Mouse (Mus musculus) stomach, postnatal 0 days (tissue): ENCODE results near the gene Gm49486. TPM values are rescaled to one million over a fixed set of nuclear protein-coding genes. Genes with fewer than 3 reads are reported as not detected.

Source experiments
- ATAC-seq: fragments of 200-750 bp; cut with Nextera tagmentation; 2 replicates; pipeline ENCODE4 v1.8.0; 2017; ENCODE audit not compliant: low FRiP score, low TSS enrichment
- DNase-seq: peaks from one replicate; pipeline ENCODE4 v3.0.0-alpha.2; 2016; ENCODE audit warnings: low spot score
- H3K27ac ChIP-seq: fragments of 300-500 bp; sonication (generic); replicated peaks from 2 replicates; pipeline ENCODE4 v1.5.1; 2014; ENCODE audit warnings: mild to moderate bottlenecking, control low read depth
- H3K27me3 ChIP-seq: fragments of 300-500 bp; sonication (generic); 2 replicates; pipeline ENCODE4 v1.6.1; 2014; ENCODE audit warnings: low read length; ENCODE audit not compliant: control insufficient read depth, insufficient read depth
- H3K36me3 ChIP-seq: fragments of 300-500 bp; sonication (generic); 2 replicates; pipeline ENCODE4 v1.6.1; 2014; ENCODE audit warnings: low read length, mixed read lengths; ENCODE audit not compliant: control insufficient read depth, insufficient read depth
- H3K4me1 ChIP-seq: fragments of 300-500 bp; sonication (generic); replicated peaks from 2 replicates; pipeline ENCODE4 v1.6.1; 2014; ENCODE audit warnings: antibody characterized with exemption; ENCODE audit not compliant: control insufficient read depth, insufficient read depth
- H3K4me2 ChIP-seq: fragments of 300-500 bp; sonication (generic); replicated peaks from 2 replicates; pipeline ENCODE4 v1.6.1; 2014; ENCODE audit warnings: low read depth, mild to moderate bottlenecking, control low read depth, moderate library complexity
- H3K4me3 ChIP-seq: fragments of 300-500 bp; sonication (generic); 2 replicates; pipeline ENCODE4 v1.5.1; 2014; ENCODE audit warnings: low read depth, low read length, control low read depth
- H3K9ac ChIP-seq: fragments of 300-500 bp; sonication (generic); 2 replicates; pipeline ENCODE4 v1.6.1; 2014; ENCODE audit warnings: mild to moderate bottlenecking, low read length, control low read depth, mixed read lengths
- H3K9me3 ChIP-seq: fragments of 300-500 bp; sonication (generic); 2 replicates; pipeline ENCODE4 v1.6.1; 2016; ENCODE audit warnings: low read length; ENCODE audit not compliant: control insufficient read depth
- CTCF ChIP-seq: IDR thresholded peaks from 2 replicates; pipeline ENCODE4 v1.5.1; 2016; ENCODE audit warnings: antibody characterized with exemption, low read depth, mild to moderate bottlenecking, moderate library complexity
- EP300 ChIP-seq: optimal IDR thresholded peaks from 2 replicates; pipeline ENCODE3; 2016; ENCODE audit warnings: antibody characterized with exemption
- WGBS: fragments of 180-500 bp; shearing (Covaris S2); extraction: QIAGEN DNeasy Blood & Tissue Kit; methylation state at CpG from one replicate; pipeline ENCODE4 v1.1.7; 2014; 5-methylcytosine and 5-hydroxymethylcytosine counted together
- polyA plus RNA-seq: library from polyadenylated mRNA; unstranded; fragments of >200 nt; fragmentation: Nextera tagmentation; extraction: Ambion mirVana; gene quantifications from 2 replicates; pipeline ENCODE4 v1.2.1, GENCODE M21; 2015

Gene Gm49486
- 0.23 and 0.27 TPM in 2 replicates for polyA plus RNA-seq

GRCm38 (mm10) chr15:79229058-79229821, at the start of gene Gm49486, which contains the start of gene Pick1:
Gm49486 (plus strand) TSS chr15:79229391.
Pick1 (plus strand) TSS chr15:79229173.
- ATAC-seq (peak; percentile 84), DNase-seq (peak; percentile 91)
- Histone ChIP-seq H3K36me3 (peaks cover 3% of the 10 kb centered on the region; the same call in 1 of the 2 replicates), H3K4me3 (peak within 1 kb of the TSS; percentile 72), H3K27me3 (no peaks in the 10 kb centered on the region), H3K4me1 (peaks cover 3% of the 10 kb centered on the region; the same call in 1 of the 2 replicates), H3K9me3 (no peaks in the 10 kb centered on the region), H3K27ac (peak within 1 kb of the TSS; percentile 96), H3K4me2 (peak within 1 kb of the TSS; percentile 100), H3K9ac (peak within 1 kb of the TSS; percentile 92)
- TF ChIP-seq EP300, result no peak
- peak; percentile 29; the same call in 1 of the 2 replicates for TF ChIP-seq CTCF
- WGBS, result under 1% methylated on average over 51 of the region's 51 CpGs

- Histone ChIP-seq H3K27ac (no peak overlapping the region), H3K4me2 (no peak overlapping the region), H3K4me1 (no peaks in the 10 kb centered on the region), H3K9ac (no peak overlapping the region), H3K36me3 (no peaks in the 10 kb centered on the region), H3K4me3 (no peak overlapping the region), H3K27me3 (no peaks in the 10 kb centered on the region), H3K9me3 (no peaks in the 10 kb centered on the region)
- ATAC-seq (no peak), DNase-seq (no peak)
- TF ChIP-seq CTCF (no peak), EP300 (no peak)
- 40% methylated on average over 10 of the region's 10 CpGs for WGBS
Observed at GRCm38 (mm10) chr15:79185213-79185612, 44.0 kb upstream of the Gm49486 start.

- no peak overlapping the region for H3K4me2 ChIP-seq
- TF ChIP-seq CTCF (no peak), EP300 (no peak)
- 90% methylated on average over 8 of the region's 8 CpGs for WGBS
- no peak overlapping the region for H3K9ac ChIP-seq
- H3K27ac ChIP-seq, result no peak overlapping the region
- ATAC-seq (no peak), DNase-seq (no peak)
- H3K36me3 ChIP-seq, result no peaks in the 10 kb centered on the region
- no peaks in the 10 kb centered on the region for H3K27me3 ChIP-seq
- no peak overlapping the region for H3K4me3 ChIP-seq
- no peaks in the 10 kb centered on the region for H3K4me1 ChIP-seq
- H3K9me3 ChIP-seq, result no peaks in the 10 kb centered on the region
Observed at GRCm38 (mm10) chr15:79187819-79188218, 41.4 kb upstream of the Gm49486 start.

GRCm38 (mm10) chr15:79191426-79191825, 37.8 kb upstream of the Gm49486 start:
- no peak overlapping the region for H3K4me2 ChIP-seq
- no peaks in the 10 kb centered on the region for H3K27me3 ChIP-seq
- DNase-seq (no peak), ATAC-seq (no peak)
- TF ChIP-seq EP300 (no peak), CTCF (no peak)
- H3K9me3 ChIP-seq, result no peaks in the 10 kb centered on the region
- 93% methylated on average over 2 of the region's 2 CpGs for WGBS
- 0 out of 2 replicates have a peak, but pooled peaks cover 2% of the 10 kb centered on the region for H3K4me1 ChIP-seq
- H3K4me3 ChIP-seq, result no peak overlapping the region
- H3K36me3 ChIP-seq, result no peaks in the 10 kb centered on the region
- H3K9ac ChIP-seq, result no peak overlapping the region
- H3K27ac ChIP-seq, result no peak overlapping the region

GRCm38 (mm10) chr15:79192450-79192849, 36.7 kb upstream of the Gm49486 start:
- Histone ChIP-seq H3K4me3 (no peak overlapping the region), H3K27me3 (no peaks in the 10 kb centered on the region), H3K27ac (peak overlapping the region; percentile 3; the same call in 1 of the 2 replicates), H3K4me1 (0 out of 2 replicates have a peak, but pooled peaks cover 2% of the 10 kb centered on the region), H3K9me3 (no peaks in the 10 kb centered on the region), H3K4me2 (no peak overlapping the region), H3K9ac (no peak overlapping the region), H3K36me3 (no peaks in the 10 kb centered on the region)
- no peak for ATAC-seq
- TF ChIP-seq EP300, result no peak
- TF ChIP-seq CTCF, result 0 out of 2 replicates have a peak, but pooled peaks have one; percentile 1
- 78% methylated on average over 6 of the region's 6 CpGs for WGBS
- no peak for DNase-seq
